Mouse (Mus musculus) heart, adult 11 months (tissue): ENCODE data around the gene Gm44973.

ENCODE experiments used
- DNase-seq: peaks from one replicate; pipeline ENCODE4 v3.0.0; 2022

Gene Gm44973

GRCm38 (mm10) chr7:5016920-5017319 is 1.6 kb downstream of the Gm44973 start:
- DNase-seq, result peak; percentile 85

GRCm38 (mm10) chr7:5017352-5017751 is 2.1 kb downstream of the Gm44973 start:
- DNase-seq, result peak; percentile 92

GRCm38 (mm10) chr7:5017931-5018330 is 2.6 kb downstream of the Gm44973 start:
- DNase-seq, result peak; percentile 90

GRCm38 (mm10) chr7:5019576-5019975 is 4.3 kb downstream of the Gm44973 start:
- DNase-seq, result peak; percentile 90

- DNase-seq, result peak; percentile 100
Measured at GRCm38 (mm10) chr7:5020000-5020681, 4.8 kb downstream of the Gm44973 start, which contains the start of the genes Zfp865 and Ccdc106. Zfp865 (plus strand) TSS chr7:5020376. Ccdc106 (plus strand) TSS chr7:5020553.

DNA sequence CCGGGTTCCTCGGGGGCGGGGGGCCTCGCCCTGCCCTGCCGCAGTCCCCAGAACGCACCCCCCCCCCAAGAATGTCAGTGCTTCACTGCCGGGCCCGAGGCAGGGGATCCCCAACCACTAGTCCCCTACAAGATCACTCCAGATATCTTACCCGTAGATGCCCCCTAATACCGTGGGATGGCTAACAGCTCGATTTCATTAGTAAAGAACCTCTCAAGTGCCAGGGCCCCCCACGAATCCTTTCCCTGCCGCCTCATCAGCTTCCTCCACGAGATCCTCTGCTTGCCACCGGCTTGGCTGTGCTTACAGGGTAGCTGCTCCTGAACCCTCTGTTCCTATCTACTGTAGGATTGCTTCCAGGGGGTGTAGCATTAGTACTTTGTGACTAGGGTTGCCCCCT is 5.4 kb downstream of the Gm44973 start:
- DNase-seq, result no peak

DNA sequence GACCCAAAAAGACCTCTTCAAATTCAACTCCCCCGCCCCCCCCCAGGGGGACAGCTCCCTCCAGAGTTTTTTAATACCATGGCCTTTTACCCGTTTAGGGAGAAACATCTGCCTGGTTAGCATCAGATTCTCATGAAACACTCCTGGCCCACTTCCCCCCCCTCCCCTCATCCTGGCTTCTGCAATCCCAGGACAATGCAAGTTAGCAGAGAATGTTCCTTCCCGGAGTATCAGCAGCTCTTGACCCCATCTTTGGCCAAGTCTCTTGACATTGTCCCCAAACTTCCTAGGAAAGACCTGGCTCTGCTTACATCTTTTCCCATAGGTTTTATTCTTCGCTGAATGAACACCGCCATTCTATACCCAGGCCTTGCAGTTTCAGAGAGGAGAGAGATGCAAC is 5.9 kb downstream of the Gm44973 start:
- peak; percentile 87 for DNase-seq

GRCm38 (mm10) chr7:5029543-5029942 is 14.2 kb downstream of the Gm44973 start:
- peak; percentile 91 for DNase-seq

DNA sequence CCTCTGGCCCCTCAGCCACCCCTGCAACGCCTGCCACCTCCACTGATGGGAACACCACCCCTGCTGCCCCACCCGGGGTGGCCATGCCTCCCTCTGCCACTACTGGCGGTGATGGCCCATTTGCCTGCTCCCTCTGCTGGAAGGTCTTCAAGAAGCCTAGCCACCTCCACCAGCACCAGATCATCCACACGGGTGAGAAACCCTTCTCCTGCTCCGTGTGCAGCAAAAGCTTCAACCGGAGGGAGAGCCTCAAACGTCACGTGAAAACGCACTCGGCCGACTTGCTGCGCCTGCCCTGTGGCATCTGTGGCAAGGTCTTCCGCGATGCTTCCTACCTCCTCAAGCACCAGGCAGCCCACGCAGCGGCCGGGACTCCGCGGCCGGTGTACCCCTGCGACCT is 14.7 kb downstream of the Gm44973 start:
- DNase-seq, result no peak

- peak; percentile 89 for DNase-seq
Measured at GRCm38 (mm10) chr7:5030554-5031275, 15.4 kb downstream of the Gm44973 start.

- DNase-seq, result no peak
Measured at GRCm38 (mm10) chr7:5031496-5031895, 16.2 kb downstream of the Gm44973 start.

DNA sequence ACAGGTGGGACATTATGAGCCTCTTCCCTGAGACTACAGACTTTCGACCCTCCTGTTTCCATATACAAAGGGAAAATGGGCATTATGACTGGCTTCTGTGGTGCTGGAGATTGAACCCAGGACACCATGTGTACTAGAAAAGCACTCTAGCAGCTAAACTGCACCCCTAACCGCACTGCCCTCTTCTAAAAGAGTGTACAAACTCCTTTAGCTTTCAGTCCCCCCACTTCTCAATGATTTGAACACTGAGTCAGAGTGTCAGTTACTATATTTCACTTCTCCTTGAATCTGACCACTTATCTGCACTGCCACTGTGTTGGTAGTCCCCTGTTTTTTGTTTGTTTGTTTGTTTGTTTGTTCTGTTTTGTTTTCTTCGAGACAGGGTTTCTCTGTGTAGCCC is 18.5 kb downstream of the Gm44973 start, which contains the start of gene 4632433K11Rik:
Gene 4632433K11Rik (plus strand): TSS at position 301 of the 400 bp plus-strand sequence.
- DNase-seq, result no peak

DNA sequence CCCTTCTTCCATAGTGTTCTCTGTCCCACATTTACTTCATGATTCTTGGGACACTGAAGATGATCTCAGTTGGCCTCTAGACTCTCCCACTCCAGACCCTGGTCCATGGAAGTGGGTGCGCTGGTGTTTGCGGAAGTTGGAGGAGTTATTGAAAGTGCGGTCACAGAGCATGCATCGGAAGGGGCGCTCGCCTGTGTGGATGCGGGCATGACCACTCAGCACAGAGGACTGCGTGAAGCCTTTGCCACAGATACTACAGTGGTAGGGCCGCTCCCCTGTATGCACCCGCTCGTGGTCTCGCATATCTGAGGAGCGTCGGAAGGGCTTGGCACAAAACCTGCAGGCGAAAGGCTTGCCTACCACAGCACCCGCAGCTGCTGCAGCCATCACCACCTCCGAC is 20.3 kb downstream of the Gm44973 start:
- DNase-seq, result peak; percentile 92

GRCm38 (mm10) chr7:5036136-5036535 is 20.8 kb downstream of the Gm44973 start:
- peak; percentile 93 for DNase-seq

- peak; percentile 87 for DNase-seq
Measured at GRCm38 (mm10) chr7:5037026-5037425, 21.7 kb downstream of the Gm44973 start.

GRCm38 (mm10) chr7:5037467-5037866 is 22.2 kb downstream of the Gm44973 start:
- peak; percentile 87 for DNase-seq

GRCm38 (mm10) chr7:5038109-5038732 is 22.9 kb downstream of the Gm44973 start, which contains the start of gene Zfp784:
Zfp784 (minus strand) TSS chr7:5038446.
- DNase-seq, result peak; percentile 100

DNA sequence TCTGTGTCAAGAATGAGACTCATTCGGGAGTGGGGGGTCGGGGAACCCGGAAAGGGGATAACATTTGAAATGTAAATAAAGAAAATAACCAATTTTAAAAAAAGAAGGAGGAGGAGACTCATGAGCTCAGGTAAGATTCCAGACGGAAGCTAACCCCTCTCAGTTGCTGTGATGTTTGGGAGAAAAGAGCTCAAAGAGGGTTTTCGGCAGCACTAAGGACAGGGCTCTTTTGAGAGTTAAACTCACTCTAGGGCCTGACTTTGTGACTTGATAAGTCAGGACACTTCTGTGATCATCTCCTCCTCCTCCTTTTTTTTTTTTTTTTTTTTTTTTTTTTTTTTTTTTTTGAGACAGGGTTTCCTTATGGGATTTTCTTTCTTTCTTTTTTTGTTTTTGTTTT is 23.6 kb downstream of the Gm44973 start:
- DNase-seq, result no peak

GRCm38 (mm10) chr7:5044981-5045380 is 29.7 kb downstream of the Gm44973 start:
- DNase-seq, result no peak

- no peak for DNase-seq
Measured at GRCm38 (mm10) chr7:5046112-5046511, 30.8 kb downstream of the Gm44973 start.

DNA sequence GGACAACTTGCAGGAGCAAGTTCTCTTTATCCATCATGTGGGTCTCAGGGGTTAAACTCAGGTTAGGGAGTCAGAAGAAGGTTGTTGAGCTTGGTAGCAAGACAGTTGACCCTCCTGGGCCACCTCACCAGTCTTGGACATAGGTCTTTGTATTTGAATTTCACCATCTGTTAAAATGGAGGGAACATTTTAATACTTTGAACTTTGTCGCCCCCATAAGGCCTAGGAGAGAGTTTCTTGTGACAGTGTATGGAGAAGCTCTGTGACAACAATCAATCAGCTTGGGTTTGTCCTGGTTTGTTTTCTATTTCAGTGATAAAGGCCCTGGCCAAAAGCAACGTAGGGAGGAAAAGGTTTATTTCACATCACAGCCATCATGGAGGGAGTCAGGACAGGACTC is 32.0 kb downstream of the Gm44973 start:
- DNase-seq, result no peak

- peak; percentile 98 for DNase-seq
Measured at GRCm38 (mm10) chr7:5051193-5052192, 36.2 kb downstream of the Gm44973 start, which contains the start of gene Zfp580. Zfp580 (plus strand) TSS chr7:5051538.
